Mouse (Mus musculus) liver, embryonic 15.5 days (tissue): Measurements from ENCODE around the gene Slc30a7. TPM values are rescaled to one million over a fixed set of nuclear protein-coding genes. Genes with fewer than 3 reads are reported as not detected.

Experiments
- ATAC-seq: fragments of 200-750 bp; cut with Nextera tagmentation; 2 replicates; pipeline ENCODE4 v1.8.0; 2017; ENCODE audit warnings: moderate number of reproducible peaks, mild to moderate bottlenecking, moderate library complexity; ENCODE audit not compliant: insufficient read depth
- H3K27ac ChIP-seq: fragments of 300-500 bp; sonication (generic); replicated peaks from 2 replicates; pipeline ENCODE4 v1.5.1; 2015; ENCODE audit warnings: mild to moderate bottlenecking, inconsistent platforms
- H3K27me3 ChIP-seq: fragments of 300-500 bp; sonication (generic); 2 replicates; pipeline ENCODE4 v1.6.1; 2015; ENCODE audit warnings: mild to moderate bottlenecking, inconsistent platforms
- H3K36me3 ChIP-seq: fragments of 300-500 bp; sonication (generic); replicated peaks from 2 replicates; pipeline ENCODE4 v1.6.1; 2015; ENCODE audit warnings: moderate library complexity, mild to moderate bottlenecking, inconsistent platforms
- H3K4me1 ChIP-seq: fragments of 300-500 bp; sonication (generic); replicated peaks from 2 replicates; pipeline ENCODE4 v1.6.1; 2015; ENCODE audit warnings: inconsistent platforms
- H3K4me2 ChIP-seq: fragments of 300-500 bp; sonication (generic); 2 replicates; pipeline ENCODE4 v1.6.1; 2015; ENCODE audit warnings: moderate library complexity, mild to moderate bottlenecking, inconsistent platforms
- H3K4me3 ChIP-seq: fragments of 300-500 bp; sonication (generic); replicated peaks from 2 replicates; pipeline ENCODE4 v1.5.1; 2015; ENCODE audit warnings: mild to moderate bottlenecking, inconsistent platforms
- H3K9ac ChIP-seq: fragments of 300-500 bp; sonication (generic); 2 replicates; pipeline ENCODE4 v1.6.1; 2015; ENCODE audit warnings: moderate library complexity, mild to moderate bottlenecking, inconsistent platforms
- H3K9me3 ChIP-seq: fragments of 300-500 bp; sonication (generic); replicated peaks from 2 replicates; pipeline ENCODE4 v1.6.1; 2016; ENCODE audit warnings: inconsistent platforms
- WGBS: fragments of 180-500 bp; shearing (Covaris S2); methylation state at CpG from one replicate; pipeline ENCODE4 v1.1.7; 2015; ENCODE audit warnings: mixed read lengths; ENCODE audit not compliant: insufficient replicate concordance; 5-methylcytosine and 5-hydroxymethylcytosine counted together
- polyA plus RNA-seq: library from polyadenylated mRNA; unstranded; fragments of >200 nt; fragmentation: Nextera tagmentation; extraction: Ambion mirVana; gene quantifications from 2 replicates; pipeline ENCODE4 v1.2.1, GENCODE M21; 2015

Slc30a7 gene
- 11.3 and 11.4 TPM in 2 replicates for polyA plus RNA-seq

DNA sequence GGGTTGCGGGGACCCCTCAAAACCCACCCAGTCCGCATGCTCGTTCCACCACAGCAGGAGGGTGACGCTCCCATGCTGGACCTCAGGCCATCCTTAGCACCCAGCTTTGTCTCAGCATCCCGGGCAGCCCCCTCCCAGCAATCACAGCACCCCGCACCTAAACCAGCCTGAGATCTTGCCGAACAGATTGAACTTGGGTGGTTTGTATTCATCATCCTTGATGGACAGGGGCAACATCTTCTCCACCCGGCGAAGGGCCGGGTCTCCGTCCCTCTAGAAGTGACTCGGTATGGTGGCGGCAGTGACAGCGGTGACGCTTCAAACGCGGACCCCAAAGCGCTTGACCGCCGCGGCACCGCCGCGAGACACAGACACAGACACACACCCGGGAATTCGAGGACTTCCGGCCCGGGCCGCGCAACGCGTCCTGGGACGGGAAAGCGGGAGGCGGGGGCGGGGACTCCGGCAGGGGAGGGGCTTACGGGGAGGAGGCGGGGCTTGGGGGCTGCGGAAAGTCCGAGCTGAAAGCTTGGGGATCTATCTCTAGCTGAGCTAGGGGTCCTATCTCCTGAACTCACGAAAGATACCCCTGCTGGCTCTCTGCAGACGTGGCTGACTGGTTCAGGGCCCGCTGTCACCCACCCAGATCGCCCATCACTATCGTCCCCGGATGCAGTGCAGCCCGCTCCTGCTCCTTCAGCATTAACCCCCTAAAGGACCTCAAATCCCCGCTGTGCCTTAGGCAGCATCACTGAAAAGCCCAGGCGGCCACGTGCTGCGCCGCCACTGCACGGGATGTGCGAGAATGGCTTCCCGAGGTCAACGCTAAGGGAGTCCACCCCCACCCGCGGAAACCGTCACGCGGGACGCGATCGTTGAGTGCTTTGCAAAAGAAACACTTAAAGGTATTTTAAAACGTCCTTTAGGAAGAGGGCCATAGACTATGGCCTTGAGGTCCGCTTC is at the start of gene Slc30a7, which contains the start of gene Extl2:
Gene Slc30a7 (minus strand): TSS at position 429 of the 963 bp plus-strand sequence.
Gene Extl2 (plus strand): TSS at position 485 of the 963 bp plus-strand sequence.
- Histone ChIP-seq H3K27ac (peak within 1 kb of the TSS; percentile 76), H3K4me2 (peak within 1 kb of the TSS; percentile 96), H3K27me3 (no peaks in the 10 kb centered on the region), H3K4me3 (peak within 1 kb of the TSS; percentile 81), H3K36me3 (no peaks in the 10 kb centered on the region), H3K9me3 (no peaks in the 10 kb centered on the region), H3K9ac (peak within 1 kb of the TSS; percentile 71), H3K4me1 (peaks cover 18% of the 10 kb centered on the region)
- WGBS, result under 1% methylated on average over 67 of the region's 67 CpGs
- peak; percentile 87 for ATAC-seq

DNA sequence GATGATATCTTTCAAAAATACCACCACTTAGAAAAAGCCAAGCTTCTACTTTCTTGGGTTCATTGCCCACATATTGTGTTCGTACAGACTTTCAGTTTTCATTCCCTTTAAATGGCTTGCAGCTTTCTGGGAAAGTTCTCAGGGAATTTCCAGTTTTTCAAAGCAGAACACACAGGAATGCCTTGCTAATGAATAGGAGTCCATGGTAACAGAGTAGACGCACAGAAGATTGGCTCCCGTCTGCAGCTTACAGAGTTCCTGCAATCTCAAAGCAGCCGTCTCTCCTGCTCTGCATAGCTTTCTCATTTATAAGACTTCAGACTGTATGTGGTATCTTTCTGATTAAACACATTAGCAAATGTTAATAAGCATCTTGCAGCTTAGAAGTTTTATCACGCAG is 39.8 kb upstream of the Slc30a7 start:
- Histone ChIP-seq H3K4me1 (no peaks in the 10 kb centered on the region), H3K27ac (no peak overlapping the region), H3K4me3 (no peak overlapping the region), H3K36me3 (no peaks in the 10 kb centered on the region), H3K4me2 (no peak overlapping the region), H3K27me3 (no peaks in the 10 kb centered on the region), H3K9ac (no peak overlapping the region), H3K9me3 (no peaks in the 10 kb centered on the region)
- WGBS, result 63% methylated on average over 5 of the region's 5 CpGs
- no peak for ATAC-seq

DNA sequence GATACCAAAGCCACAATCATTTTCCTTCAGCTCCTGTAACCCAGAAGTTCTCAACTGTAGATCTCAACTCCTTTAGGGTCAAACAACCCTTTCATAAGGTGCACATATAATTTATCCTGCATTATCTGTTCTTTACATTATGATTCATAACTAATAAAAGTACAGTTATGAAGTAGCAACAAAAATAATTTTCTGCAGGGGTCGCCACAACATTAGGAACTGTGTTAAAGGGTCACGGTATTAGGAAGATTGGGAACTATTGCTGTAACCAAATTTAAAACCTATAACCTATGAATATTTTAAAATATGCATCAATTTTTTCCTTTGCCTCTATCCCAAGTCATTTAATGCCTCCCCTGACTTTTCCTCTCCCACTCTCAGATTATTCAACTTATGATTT is 38.8 kb upstream of the Slc30a7 start:
- 50% methylated on average over 2 of the region's 2 CpGs for WGBS

DNA sequence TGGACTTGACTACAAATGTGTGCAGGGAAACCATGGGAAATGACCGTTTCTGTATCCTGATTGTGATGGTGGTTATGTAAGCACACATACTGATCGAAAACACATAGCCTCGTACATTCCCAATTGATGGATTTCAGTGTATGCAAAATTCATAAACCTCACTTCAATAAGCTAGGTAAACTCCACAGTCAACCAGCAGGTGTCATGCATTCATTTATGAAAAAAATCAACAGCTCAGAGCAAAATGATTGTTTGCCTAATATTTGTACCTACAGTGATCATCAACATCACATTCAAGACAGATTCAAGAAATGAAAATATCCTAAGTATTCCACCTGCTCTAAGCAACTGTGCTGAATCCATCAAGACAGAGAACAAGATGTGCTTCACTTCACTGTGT is 33.6 kb upstream of the Slc30a7 start:
- WGBS, result 60% methylated on average over 3 of the region's 3 CpGs
- no peak overlapping the region for H3K27ac ChIP-seq
- no peak overlapping the region for H3K4me3 ChIP-seq
- no peak overlapping the region for H3K4me2 ChIP-seq
- no peaks in the 10 kb centered on the region for H3K27me3 ChIP-seq
- no peaks in the 10 kb centered on the region for H3K9me3 ChIP-seq
- no peaks in the 10 kb centered on the region for H3K36me3 ChIP-seq
- no peak overlapping the region for H3K9ac ChIP-seq
- no peak for ATAC-seq
- H3K4me1 ChIP-seq, result no peaks in the 10 kb centered on the region

More for the DNA sequence above, 38.8 kb upstream of the Slc30a7 start:
- H3K27me3 ChIP-seq, result no peaks in the 10 kb centered on the region
- no peak overlapping the region for H3K9ac ChIP-seq
- no peaks in the 10 kb centered on the region for H3K4me1 ChIP-seq
- no peaks in the 10 kb centered on the region for H3K36me3 ChIP-seq
- H3K9me3 ChIP-seq, result no peaks in the 10 kb centered on the region
- H3K27ac ChIP-seq, result no peak overlapping the region
- no peak overlapping the region for H3K4me2 ChIP-seq
- H3K4me3 ChIP-seq, result no peak overlapping the region
- no peak for ATAC-seq

DNA sequence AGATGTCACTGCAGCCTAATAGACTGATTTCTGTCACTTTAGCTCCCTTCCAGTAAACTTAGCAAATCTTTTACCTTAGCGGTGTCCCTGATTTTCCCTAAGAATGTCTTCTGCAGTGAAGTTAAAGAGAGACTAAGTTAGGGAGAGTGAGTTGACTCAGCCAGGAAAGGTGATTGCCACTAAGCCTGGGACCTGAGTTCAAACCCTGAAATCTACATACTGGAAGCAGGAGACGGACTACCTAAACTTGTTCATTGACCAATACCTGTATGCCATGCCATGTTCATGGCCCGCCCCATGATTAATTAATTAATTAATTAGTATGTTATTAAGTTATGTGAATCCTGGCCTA is 26.6 kb upstream of the Slc30a7 start:
- H3K9me3 ChIP-seq, result no peaks in the 10 kb centered on the region
- no peak overlapping the region for H3K4me2 ChIP-seq
- H3K9ac ChIP-seq, result no peak overlapping the region
- no peak overlapping the region for H3K27ac ChIP-seq
- H3K4me1 ChIP-seq, result no peaks in the 10 kb centered on the region
- H3K36me3 ChIP-seq, result no peaks in the 10 kb centered on the region
- no peaks in the 10 kb centered on the region for H3K27me3 ChIP-seq
- WGBS, result 40% methylated on average over 3 of the region's 3 CpGs
- H3K4me3 ChIP-seq, result no peak overlapping the region
- no peak for ATAC-seq

DNA sequence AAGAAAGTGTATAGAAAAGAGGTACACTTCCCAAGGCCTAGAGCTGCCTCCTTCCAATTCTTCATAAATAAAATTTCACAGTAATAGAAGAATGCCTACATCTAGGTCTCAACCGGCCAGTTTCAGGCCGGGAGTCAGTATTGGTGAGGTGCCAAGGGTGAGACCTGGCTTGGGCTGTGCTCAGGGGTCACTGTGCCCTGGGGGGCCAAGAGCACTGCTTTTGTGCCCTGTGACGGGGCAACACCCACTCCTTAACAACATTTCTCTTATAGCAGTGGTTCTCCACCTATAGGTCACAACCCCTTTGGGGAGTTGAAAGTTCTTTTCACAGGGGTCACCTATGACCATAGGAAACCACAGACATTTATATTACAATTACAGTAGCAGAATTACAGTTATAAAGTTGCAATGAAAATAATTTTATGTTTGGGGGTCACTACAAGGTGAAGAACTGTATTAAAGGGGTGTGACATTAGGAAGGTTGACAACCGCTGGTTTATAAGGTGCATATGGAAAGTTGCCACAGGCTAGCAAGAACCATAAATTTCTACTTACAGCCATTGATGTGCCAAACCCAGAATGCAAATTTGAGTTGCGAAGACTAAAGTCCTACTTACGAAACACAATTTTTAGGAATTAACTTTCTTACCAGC is 26.1 kb upstream of the Slc30a7 start:
- H3K4me2 ChIP-seq, result no peak overlapping the region
- H3K4me3 ChIP-seq, result no peak overlapping the region
- H3K9ac ChIP-seq, result no peak overlapping the region
- H3K27me3 ChIP-seq, result no peaks in the 10 kb centered on the region
- H3K9me3 ChIP-seq, result no peaks in the 10 kb centered on the region
- no peaks in the 10 kb centered on the region for H3K4me1 ChIP-seq
- 50% methylated on average over 6 of the region's 6 CpGs for WGBS
- H3K27ac ChIP-seq, result no peak overlapping the region
- 0 out of 2 replicates have a peak, but pooled peaks cover 2% of the 10 kb centered on the region for H3K36me3 ChIP-seq
- no peak for ATAC-seq

DNA sequence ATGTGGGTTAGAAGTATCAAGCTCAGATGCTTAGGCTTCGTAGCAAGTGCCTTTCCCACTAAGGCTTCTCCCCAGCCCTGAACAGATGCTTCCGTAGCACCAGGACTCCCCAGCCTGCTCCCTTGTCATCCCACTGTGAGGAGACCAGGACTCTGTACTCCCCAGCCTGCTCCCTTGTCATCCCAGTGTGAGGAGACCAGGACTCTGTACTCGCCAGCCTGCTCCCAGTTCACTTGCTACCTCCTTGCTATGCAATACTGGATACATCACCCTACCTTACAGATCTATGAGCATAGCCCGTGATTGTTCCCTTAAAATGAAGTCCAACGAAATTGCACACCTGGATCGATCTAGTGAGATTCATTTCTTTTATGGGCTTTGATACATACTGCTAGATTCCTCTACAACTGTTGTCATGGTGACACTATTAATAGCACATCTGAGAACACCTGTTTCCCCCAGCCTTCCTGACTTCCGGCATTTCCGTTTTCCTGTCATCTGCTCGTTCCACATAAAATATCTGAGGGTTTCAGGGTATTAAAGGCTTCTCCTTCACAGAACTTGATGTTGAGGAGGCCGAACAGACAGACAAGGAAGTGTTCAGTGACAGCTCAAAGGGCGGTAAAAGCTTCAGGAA is 23.1 kb upstream of the Slc30a7 start:
- H3K4me2 ChIP-seq, result no peak overlapping the region
- no peaks in the 10 kb centered on the region for H3K4me1 ChIP-seq
- no peak overlapping the region for H3K4me3 ChIP-seq
- ATAC-seq, result no peak
- WGBS, result 40% methylated on average over 11 of the region's 11 CpGs
- no peaks in the 10 kb centered on the region for H3K9me3 ChIP-seq
- 0 out of 2 replicates have a peak, but pooled peaks cover 2% of the 10 kb centered on the region for H3K36me3 ChIP-seq
- no peaks in the 10 kb centered on the region for H3K27me3 ChIP-seq
- H3K9ac ChIP-seq, result no peak overlapping the region
- no peak overlapping the region for H3K27ac ChIP-seq

DNA sequence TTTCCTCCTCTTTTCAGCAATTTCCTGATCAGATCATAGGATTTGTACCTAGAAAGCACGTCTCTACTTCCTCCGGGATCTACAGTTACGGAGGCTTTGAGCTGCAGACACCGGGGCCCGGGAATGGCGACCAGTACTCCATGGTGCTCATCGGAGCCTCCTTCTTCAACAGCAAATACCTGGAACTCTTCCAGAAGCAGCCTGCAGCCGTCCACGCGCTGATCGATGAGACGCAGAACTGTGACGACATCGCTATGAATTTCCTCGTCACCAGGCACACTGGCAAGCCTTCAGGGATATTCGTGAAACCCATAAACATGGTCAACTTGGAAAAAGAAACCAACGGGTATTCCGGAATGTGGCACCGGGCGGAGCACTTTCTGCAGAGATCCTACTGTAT is 19.8 kb upstream of the Slc30a7 start:
- no peak overlapping the region for H3K27ac ChIP-seq
- H3K4me3 ChIP-seq, result no peak overlapping the region
- no peaks in the 10 kb centered on the region for H3K4me1 ChIP-seq
- no peak overlapping the region for H3K9ac ChIP-seq
- H3K4me2 ChIP-seq, result no peak overlapping the region
- no peaks in the 10 kb centered on the region for H3K9me3 ChIP-seq
- 87% methylated on average over 20 of the region's 20 CpGs for WGBS
- ATAC-seq, result no peak
- H3K27me3 ChIP-seq, result no peaks in the 10 kb centered on the region
- 0 out of 2 replicates have a peak, but pooled peaks cover 2% of the 10 kb centered on the region for H3K36me3 ChIP-seq

DNA sequence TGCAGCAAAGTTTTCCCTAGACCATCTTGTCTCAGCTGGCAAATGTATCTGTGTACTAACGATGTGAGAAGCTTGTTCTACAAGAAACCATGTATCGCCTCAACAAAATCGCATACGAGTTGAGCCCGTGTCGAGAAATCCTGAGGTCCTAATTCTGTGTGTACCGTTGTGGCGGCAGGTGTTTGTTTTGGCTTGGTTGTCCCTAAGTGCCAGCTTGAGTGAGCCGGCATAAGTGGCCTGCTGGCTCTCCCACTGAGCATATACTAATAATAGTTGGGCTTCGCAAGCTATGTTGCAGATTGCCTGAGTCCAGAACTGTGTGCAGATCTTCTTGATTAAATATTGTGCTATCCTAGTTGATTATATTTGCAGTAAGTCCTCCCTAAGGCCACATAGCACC is 18.5 kb upstream of the Slc30a7 start:
- WGBS, result 86% methylated on average over 10 of the region's 10 CpGs
- Histone ChIP-seq H3K27me3 (no peaks in the 10 kb centered on the region), H3K9me3 (no peaks in the 10 kb centered on the region), H3K27ac (no peak overlapping the region), H3K4me3 (no peak overlapping the region), H3K36me3 (0 out of 2 replicates have a peak, but pooled peaks cover 2% of the 10 kb centered on the region), H3K4me2 (no peak overlapping the region), H3K4me1 (no peaks in the 10 kb centered on the region), H3K9ac (no peak overlapping the region)
- no peak for ATAC-seq

DNA sequence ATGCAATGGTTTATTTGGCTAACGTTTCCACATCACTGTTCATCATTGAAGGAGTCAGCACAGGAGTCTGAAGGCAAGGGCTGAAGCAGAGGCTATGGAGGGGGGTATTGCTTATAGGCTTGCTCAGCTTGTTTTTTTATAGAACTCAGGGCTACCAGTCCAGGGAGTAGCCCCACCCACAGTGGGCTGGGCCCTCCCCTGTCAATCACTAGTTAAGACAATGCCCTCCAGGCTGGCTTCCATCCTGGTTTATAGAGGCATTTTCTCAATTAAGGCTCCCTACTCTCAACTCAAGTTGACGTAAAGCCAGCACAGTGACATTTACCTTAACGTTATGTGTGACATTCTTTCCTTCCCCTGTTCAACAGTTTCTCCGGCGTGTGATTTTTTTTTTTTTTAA is 17.5 kb upstream of the Slc30a7 start:
- 84% methylated on average over 5 of the region's 5 CpGs for WGBS
- H3K9ac ChIP-seq, result no peak overlapping the region
- no peaks in the 10 kb centered on the region for H3K4me1 ChIP-seq
- 0 out of 2 replicates have a peak, but pooled peaks cover 2% of the 10 kb centered on the region for H3K36me3 ChIP-seq
- no peaks in the 10 kb centered on the region for H3K27me3 ChIP-seq
- no peak overlapping the region for H3K4me3 ChIP-seq
- H3K4me2 ChIP-seq, result no peak overlapping the region
- no peak for ATAC-seq
- no peak overlapping the region for H3K27ac ChIP-seq
- no peaks in the 10 kb centered on the region for H3K9me3 ChIP-seq

DNA sequence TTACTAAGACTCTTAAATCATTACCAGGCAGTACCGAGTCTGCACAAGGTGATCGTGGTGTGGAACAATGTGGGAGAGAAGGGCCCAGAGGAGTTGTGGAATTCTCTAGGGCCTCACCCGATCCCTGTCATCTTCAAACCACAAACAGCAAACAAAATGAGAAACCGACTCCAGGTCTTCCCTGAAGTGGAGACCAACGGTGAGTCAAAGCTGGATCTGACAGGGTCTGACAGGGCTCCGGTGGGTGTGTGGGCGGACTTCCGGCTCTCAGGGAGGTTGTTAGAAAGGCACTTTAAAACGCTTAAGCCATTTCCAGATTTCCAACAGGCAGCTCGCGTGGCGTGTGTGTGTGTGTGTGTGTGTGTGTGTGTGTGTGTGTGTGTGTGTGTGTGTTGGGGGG is 17.0 kb upstream of the Slc30a7 start:
- 81% methylated on average over 12 of the region's 12 CpGs for WGBS
- H3K9ac ChIP-seq, result no peak overlapping the region
- no peak overlapping the region for H3K4me3 ChIP-seq
- no peak overlapping the region for H3K27ac ChIP-seq
- H3K9me3 ChIP-seq, result no peaks in the 10 kb centered on the region
- no peaks in the 10 kb centered on the region for H3K4me1 ChIP-seq
- H3K36me3 ChIP-seq, result 0 out of 2 replicates have a peak, but pooled peaks cover 2% of the 10 kb centered on the region
- no peaks in the 10 kb centered on the region for H3K27me3 ChIP-seq
- H3K4me2 ChIP-seq, result no peak overlapping the region
- no peak for ATAC-seq
